Mouse (Mus musculus) heart, embryonic 12.5 days (tissue): Measurements from ENCODE around the gene Cyp11a1. TPM values are rescaled to one million over a fixed set of nuclear protein-coding genes. Genes with fewer than 3 reads are reported as not detected.
A peak's percentile ranks its signal among the peaks of the same experiment; 100 is the strongest.

Source experiments
- ATAC-seq: fragments of 200-750 bp; cut with Nextera tagmentation; 2 replicates; pipeline ENCODE4 v1.8.0; 2017; ENCODE audit warnings: moderate TSS enrichment, moderate library complexity; ENCODE audit not compliant: insufficient number of reproducible peaks, low FRiP score
- H3K27ac ChIP-seq: fragments of 300-500 bp; sonication (generic); 2 replicates; pipeline ENCODE4 v1.5.1; 2016; ENCODE audit warnings: mild to moderate bottlenecking, moderate library complexity; ENCODE audit not compliant: poor library complexity, severe bottlenecking
- H3K27me3 ChIP-seq: fragments of 300-500 bp; sonication (generic); replicated peaks from 2 replicates; pipeline ENCODE4 v1.6.1; 2016; ENCODE audit warnings: mild to moderate bottlenecking, moderate library complexity
- H3K36me3 ChIP-seq: fragments of 300-500 bp; sonication (generic); 2 replicates; pipeline ENCODE4 v1.6.1; 2016; ENCODE audit warnings: mild to moderate bottlenecking, moderate library complexity
- H3K4me1 ChIP-seq: fragments of 300-500 bp; sonication (generic); replicated peaks from 2 replicates; pipeline ENCODE4 v1.6.1; 2016; ENCODE audit warnings: mild to moderate bottlenecking
- H3K4me2 ChIP-seq: fragments of 300-500 bp; sonication (generic); 2 replicates; pipeline ENCODE4 v1.6.1; 2016; ENCODE audit warnings: mild to moderate bottlenecking, moderate library complexity
- H3K4me3 ChIP-seq: fragments of 300-500 bp; sonication (generic); 2 replicates; pipeline ENCODE4 v1.5.1; 2016; ENCODE audit warnings: mild to moderate bottlenecking
- H3K9ac ChIP-seq: fragments of 300-500 bp; sonication (generic); 2 replicates; pipeline ENCODE4 v1.6.1; 2016; ENCODE audit warnings: mild to moderate bottlenecking, moderate library complexity
- H3K9me3 ChIP-seq: fragments of 300-500 bp; sonication (generic); replicated peaks from 2 replicates; pipeline ENCODE4 v1.6.1; 2016; ENCODE audit warnings: mild to moderate bottlenecking, moderate library complexity
- WGBS: fragments of 180-500 bp; shearing (Covaris S2); methylation state at CpG from one replicate; pipeline ENCODE4 v1.1.7; 2016; 5-methylcytosine and 5-hydroxymethylcytosine counted together
- polyA plus RNA-seq: library from polyadenylated mRNA; unstranded; fragments of >200 nt; fragmentation: Nextera tagmentation; extraction: Ambion mirVana; gene quantifications from 2 replicates; pipeline ENCODE4 v1.2.1, GENCODE M21; 2016

Gene Cyp11a1
- polyA plus RNA-seq, 1 experiment from 2014 or later: not detected

DNA sequence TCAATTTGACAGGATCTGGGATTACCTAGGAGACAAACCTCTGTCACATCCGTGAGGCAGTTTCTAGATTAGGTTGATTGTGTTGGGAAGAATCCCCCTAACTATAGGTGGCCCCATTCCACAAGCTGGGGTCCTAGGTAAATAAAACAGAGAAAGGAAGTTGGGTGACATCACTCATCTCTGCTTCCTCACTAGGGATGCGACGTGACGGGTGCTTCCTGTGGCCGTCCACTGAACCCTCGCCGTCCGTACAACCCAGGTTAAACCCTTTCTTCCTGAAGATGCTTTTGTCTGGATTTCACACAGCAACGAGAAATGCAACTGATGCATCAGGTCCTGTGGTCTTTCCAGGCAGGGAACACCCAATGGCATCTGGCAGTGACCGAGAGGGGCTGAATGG lies 40.9 kb downstream of the Cyp11a1 start:
- no peak overlapping the region for H3K9ac ChIP-seq
- H3K27ac ChIP-seq: no peak overlapping the region
- WGBS: 59% methylated on average over 10 of the region's 10 CpGs
- H3K36me3 ChIP-seq: no peaks in the 10 kb centered on the region
- H3K4me2 ChIP-seq: no peak overlapping the region
- H3K4me3 ChIP-seq: no peak overlapping the region
- H3K9me3 ChIP-seq: no peaks in the 10 kb centered on the region
- ATAC-seq: no peak
- H3K27me3 ChIP-seq: peaks cover 41% of the 10 kb centered on the region
- H3K4me1 ChIP-seq: peaks cover 34% of the 10 kb centered on the region

DNA sequence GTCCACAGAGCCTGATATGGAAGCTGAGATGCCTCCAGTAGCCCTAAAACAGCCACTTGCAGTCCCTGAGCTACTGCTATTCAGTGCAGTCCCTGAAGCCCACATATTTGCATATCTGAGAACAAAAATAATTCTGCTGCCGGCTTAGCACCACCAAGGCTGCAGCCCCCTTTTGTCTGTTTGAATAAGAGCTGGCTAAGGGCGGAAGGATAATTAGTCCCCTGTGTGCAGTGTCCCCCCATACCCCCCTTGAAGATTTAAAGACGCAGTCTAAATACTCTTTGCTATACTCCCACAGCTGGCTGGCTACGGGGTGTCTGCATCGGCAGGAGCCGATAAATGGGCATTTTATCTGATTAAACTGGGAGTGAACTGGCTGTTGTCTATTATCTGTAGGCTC lies 42.4 kb downstream of the Cyp11a1 start:
- peaks cover 38% of the 10 kb centered on the region for H3K4me1 ChIP-seq
- H3K36me3 ChIP-seq: no peaks in the 10 kb centered on the region
- no peak overlapping the region for H3K9ac ChIP-seq
- whole genome bisulfite sequencing: 15% methylated on average over 6 of the region's 6 CpGs
- peaks cover 38% of the 10 kb centered on the region for H3K27me3 ChIP-seq
- H3K9me3 ChIP-seq: no peaks in the 10 kb centered on the region
- H3K27ac ChIP-seq: no peak overlapping the region
- no peak overlapping the region for H3K4me2 ChIP-seq
- H3K4me3 ChIP-seq: no peak overlapping the region
- ATAC-seq: no peak

DNA sequence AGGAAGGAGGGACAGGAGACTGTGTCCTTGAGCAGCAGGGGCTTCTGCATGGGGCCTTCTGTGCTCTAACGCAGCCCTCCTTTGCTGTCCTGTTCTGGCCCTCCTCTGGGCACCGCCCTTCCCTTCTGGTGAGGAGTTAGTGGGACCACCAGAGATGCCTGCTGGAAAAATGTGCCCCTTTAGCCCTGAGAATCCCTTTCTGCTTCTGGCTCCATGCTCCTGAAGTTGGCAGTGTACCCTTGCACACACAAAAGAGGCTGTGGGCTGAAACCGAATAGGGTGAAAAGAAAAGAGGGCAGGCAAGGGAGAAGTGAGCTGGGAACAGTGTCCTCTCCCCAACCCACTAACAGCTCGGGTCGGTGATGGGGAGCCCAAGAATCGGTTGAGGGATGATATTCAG lies 43.0 kb downstream of the Cyp11a1 start:
- no peak for ATAC-seq
- Histone ChIP-seq H3K4me3 (no peak overlapping the region), H3K36me3 (no peaks in the 10 kb centered on the region), H3K9ac (no peak overlapping the region), H3K4me2 (no peak overlapping the region), H3K27ac (no peak overlapping the region), H3K9me3 (no peaks in the 10 kb centered on the region), H3K4me1 (peaks cover 39% of the 10 kb centered on the region), H3K27me3 (peaks cover 36% of the 10 kb centered on the region)
- WGBS: 56% methylated on average over 6 of the region's 6 CpGs

DNA sequence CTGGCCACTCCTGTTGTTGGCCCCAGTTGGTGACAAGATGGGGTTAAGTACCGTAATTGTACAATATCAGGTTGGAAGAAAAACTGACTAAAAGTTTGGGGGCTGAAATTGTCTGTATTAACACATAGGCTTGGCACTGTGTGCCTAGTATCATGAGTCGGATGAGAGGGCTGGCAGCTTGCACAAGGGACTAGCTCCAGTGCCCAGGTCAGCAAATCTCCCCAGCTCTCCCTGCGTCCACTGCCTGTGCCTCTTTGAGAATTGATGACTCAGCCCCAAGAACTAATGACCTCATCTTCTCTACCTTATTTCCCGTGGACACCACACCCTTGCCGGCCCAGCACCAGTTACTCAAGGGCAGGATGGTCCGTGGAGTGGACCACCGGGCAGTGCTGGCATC lies 43.6 kb downstream of the Cyp11a1 start:
- WGBS: 63% methylated on average over 7 of the region's 7 CpGs
- H3K27me3 ChIP-seq: peaks cover 41% of the 10 kb centered on the region
- H3K9ac ChIP-seq: no peak overlapping the region

DNA sequence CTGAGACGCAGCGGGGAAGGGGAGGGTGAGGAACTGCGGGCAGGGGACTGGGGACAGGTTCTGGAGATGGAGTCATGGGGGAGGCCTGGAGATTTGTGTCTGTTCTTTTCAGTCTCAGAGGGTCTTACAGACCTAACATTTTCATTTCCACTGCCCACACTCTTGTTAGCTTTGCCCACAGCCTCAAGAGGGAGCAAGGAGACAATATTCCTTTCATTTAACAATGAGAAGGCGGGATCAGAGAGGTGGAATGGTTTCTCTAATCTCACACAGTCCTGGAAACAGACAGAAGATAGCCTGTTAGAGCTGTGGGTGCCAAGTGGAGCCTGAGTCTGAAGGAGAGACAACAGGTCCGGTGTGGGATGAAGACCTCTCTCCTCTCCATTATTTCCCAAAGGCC lies 45.7 kb downstream of the Cyp11a1 start:
- H3K27me3 ChIP-seq: peaks cover 59% of the 10 kb centered on the region

More for the DNA sequence above, 43.6 kb downstream of the Cyp11a1 start:
- Histone ChIP-seq H3K27ac (no peak overlapping the region), H3K4me1 (peaks cover 39% of the 10 kb centered on the region), H3K9me3 (no peaks in the 10 kb centered on the region), H3K4me2 (no peak overlapping the region), H3K36me3 (no peaks in the 10 kb centered on the region), H3K4me3 (no peak overlapping the region)
- ATAC-seq: no peak

DNA sequence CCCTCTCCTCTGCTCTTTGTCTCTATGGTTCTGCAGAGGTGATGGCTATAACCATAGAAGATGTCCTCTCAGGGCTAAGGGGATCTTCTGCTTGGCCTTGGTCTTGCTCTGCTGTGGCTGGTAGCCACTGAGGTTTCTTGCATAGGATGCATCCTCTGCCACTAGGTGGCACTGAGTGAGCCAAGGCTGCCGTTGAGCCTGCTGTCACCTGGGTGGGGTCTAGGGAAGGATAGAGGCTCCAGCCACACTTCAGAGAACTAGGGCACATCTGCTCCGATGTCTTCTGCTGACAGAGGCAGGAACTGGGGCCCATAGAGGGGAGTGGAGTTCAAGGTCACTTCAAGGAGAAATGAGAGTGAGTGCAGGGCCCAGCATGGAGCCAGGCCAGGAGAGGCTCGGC lies 46.9 kb downstream of the Cyp11a1 start:
- 12% methylated on average over 3 of the region's 3 CpGs for WGBS

More for the DNA sequence above, 45.7 kb downstream of the Cyp11a1 start:
- Histone ChIP-seq H3K36me3 (no peaks in the 10 kb centered on the region), H3K27ac (no peak overlapping the region), H3K4me2 (no peak overlapping the region), H3K9me3 (no peaks in the 10 kb centered on the region), H3K9ac (no peak overlapping the region), H3K4me3 (no peak overlapping the region), H3K4me1 (peaks cover 49% of the 10 kb centered on the region)
- ATAC-seq: no peak
- WGBS: 38% methylated on average over 5 of the region's 5 CpGs

DNA sequence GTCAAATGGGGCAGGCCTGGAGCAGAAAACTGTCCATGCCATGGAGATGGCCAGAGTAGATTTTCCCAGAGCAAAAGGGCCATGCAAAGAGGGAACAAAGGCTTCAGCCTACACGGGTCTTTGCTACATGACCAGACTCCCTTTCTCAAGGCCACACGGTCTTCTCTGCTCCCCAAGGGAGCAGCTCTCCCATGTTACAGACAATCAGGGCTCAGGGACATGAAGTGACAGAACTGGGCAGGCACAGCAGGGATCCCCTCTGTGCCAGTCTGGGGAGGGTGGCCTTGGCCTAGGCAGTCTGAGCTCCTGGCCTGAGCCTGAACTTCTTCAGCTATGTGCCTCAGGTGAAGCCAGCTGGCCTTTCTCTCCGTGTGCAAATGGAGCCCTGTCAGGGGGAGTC lies 47.3 kb downstream of the Cyp11a1 start:
- no peak for ATAC-seq
- no peak overlapping the region for H3K9ac ChIP-seq
- WGBS: 39% methylated on average over 3 of the region's 3 CpGs

More for the DNA sequence above, 46.9 kb downstream of the Cyp11a1 start:
- Histone ChIP-seq H3K4me2 (no peak overlapping the region), H3K9me3 (no peaks in the 10 kb centered on the region), H3K27me3 (peaks cover 71% of the 10 kb centered on the region), H3K4me1 (peaks cover 39% of the 10 kb centered on the region), H3K27ac (no peak overlapping the region), H3K36me3 (no peaks in the 10 kb centered on the region), H3K4me3 (no peak overlapping the region), H3K9ac (no peak overlapping the region)
- peak; percentile 43; the same call in 1 of the 2 replicates for ATAC-seq

DNA sequence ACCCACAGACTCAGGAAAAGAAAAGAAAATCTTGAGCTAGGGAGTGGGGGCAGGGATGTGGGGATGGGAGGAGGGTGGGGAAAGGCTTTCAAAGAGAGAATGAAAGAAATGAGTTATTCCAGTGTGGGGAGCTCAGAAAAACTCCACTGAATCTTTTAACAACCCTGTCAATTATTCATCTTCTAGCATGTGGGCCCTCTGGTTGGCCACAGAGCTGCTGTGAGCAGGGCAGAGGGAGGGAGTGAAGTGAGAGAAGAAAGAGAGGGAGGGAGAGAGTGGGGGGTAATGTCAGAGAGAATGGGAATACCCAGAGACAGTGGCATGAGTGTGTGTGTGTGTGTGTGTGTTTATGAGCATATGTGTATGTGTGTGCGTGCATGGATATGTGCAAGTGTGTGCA lies 47.8 kb downstream of the Cyp11a1 start:
- H3K27me3 ChIP-seq: peaks cover 69% of the 10 kb centered on the region
- H3K4me3 ChIP-seq: no peak overlapping the region
- no peak overlapping the region for H3K27ac ChIP-seq
- peaks cover 30% of the 10 kb centered on the region for H3K4me1 ChIP-seq
- H3K9ac ChIP-seq: no peak overlapping the region
- WGBS: 78% methylated on average over 1 of the region's 1 CpGs
- H3K9me3 ChIP-seq: no peaks in the 10 kb centered on the region
- no peaks in the 10 kb centered on the region for H3K36me3 ChIP-seq
- ATAC-seq: no peak
- H3K4me2 ChIP-seq: no peak overlapping the region

More for the DNA sequence above, 47.3 kb downstream of the Cyp11a1 start:
- no peak overlapping the region for H3K4me2 ChIP-seq
- peaks cover 35% of the 10 kb centered on the region for H3K4me1 ChIP-seq
- H3K4me3 ChIP-seq: no peak overlapping the region
- H3K36me3 ChIP-seq: no peaks in the 10 kb centered on the region
- H3K27me3 ChIP-seq: peaks cover 73% of the 10 kb centered on the region
- H3K27ac ChIP-seq: no peak overlapping the region
- H3K9me3 ChIP-seq: no peaks in the 10 kb centered on the region

DNA sequence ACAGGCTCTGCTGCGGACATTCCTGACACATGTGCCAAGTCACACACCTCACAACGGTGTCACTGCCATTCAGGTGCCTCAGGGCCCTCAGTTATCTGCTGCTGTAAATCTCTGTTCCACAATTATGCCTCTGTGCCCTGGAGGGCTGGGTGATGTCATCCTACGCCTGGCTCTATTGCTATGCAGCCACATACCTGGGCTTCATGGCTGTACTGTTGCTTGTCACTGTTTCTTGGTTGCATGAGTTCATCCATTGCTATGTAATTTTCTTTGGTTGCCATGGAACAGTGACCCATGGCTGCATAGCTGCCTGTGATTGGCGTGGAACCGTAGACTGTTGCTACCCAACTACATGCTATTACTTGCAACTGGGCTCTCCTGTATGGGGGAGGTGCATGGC lies 49.5 kb downstream of the Cyp11a1 start:
- ATAC-seq: no peak
- no peak overlapping the region for H3K4me3 ChIP-seq
- H3K4me1 ChIP-seq: peaks cover 31% of the 10 kb centered on the region
- no peaks in the 10 kb centered on the region for H3K36me3 ChIP-seq
- no peaks in the 10 kb centered on the region for H3K9me3 ChIP-seq
- no peak overlapping the region for H3K4me2 ChIP-seq
- H3K9ac ChIP-seq: no peak overlapping the region
- H3K27ac ChIP-seq: no peak overlapping the region
- 59% methylated on average over 5 of the region's 5 CpGs for WGBS
- peaks cover 62% of the 10 kb centered on the region for H3K27me3 ChIP-seq

DNA sequence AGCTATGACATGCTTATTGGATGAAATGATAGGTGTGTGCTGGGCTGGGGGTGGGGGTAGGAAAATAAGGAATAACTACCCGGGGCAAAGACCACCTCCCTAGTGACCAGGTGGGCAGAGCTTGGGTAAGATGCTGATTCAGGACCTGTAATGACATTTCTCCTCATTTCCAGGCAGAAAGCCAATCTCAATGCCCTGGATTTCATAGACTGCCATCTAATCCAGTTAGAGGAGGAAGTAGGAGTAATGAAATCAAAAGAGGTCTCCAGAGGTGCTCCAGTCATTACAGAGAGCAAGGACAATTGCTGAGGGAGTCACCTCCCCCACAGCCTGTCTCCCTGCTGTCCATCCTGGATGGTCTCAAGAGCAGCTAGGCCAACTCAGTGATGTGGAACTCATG lies 53.7 kb downstream of the Cyp11a1 start:
- Histone ChIP-seq H3K27ac (no peak overlapping the region), H3K9ac (no peak overlapping the region), H3K4me3 (no peak overlapping the region), H3K9me3 (no peaks in the 10 kb centered on the region), H3K4me1 (peaks cover 46% of the 10 kb centered on the region), H3K4me2 (no peak overlapping the region), H3K27me3 (peaks cover 65% of the 10 kb centered on the region), H3K36me3 (no peaks in the 10 kb centered on the region)
- WGBS: 45% methylated on average over 1 of the region's 1 CpGs
- ATAC-seq: no peak

DNA sequence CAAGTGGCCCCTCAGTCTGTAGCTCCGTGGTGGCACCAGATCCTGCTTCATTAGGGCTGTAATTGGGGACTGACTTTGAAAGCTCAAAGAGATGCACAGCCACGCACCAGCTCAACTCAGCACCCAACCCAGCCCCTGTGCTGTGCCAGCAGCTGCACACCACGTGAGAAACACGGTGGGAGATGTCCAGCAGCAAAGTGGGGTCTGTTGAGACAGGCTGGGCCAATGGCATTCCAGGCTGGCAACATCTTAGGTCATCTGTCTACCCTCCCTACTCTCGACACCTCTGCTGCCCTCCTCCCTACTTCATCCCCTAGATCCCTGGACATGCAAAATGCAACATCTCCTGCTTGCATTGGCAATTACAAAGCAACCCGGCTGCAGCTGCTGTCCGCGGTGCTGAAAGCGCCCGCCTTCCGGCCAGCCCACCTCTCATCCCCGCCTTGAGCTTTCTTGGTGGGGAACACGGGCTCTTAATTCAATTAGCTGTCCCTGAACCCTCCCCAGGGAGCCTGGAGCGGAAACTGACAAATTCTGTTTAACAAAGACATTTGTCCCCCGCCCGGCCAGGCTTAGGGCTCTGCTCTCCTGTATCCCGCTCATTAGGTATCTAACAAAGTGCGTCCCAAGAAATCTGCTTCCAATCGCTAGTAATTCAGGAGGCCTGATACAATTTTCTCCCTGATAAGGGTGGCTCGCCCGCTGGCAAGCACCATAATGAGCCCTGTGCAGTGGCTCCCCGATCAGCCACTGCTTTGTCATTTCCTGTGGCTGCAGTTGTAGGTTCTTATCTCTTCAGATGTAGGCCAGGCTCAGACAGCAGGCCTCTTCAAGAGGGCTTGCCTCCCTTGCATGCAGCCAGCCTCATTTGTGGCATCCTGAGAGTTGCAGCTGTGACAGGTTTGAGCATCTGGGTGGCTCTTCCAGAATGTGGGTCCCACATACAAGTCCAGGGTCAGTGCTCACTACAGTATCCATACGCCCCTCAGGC lies 54.8 kb downstream of the Cyp11a1 start:
- Histone ChIP-seq H3K4me3 (no peak overlapping the region), H3K9me3 (no peaks in the 10 kb centered on the region), H3K9ac (no peak overlapping the region), H3K4me2 (no peak overlapping the region), H3K27ac (no peak overlapping the region), H3K27me3 (peaks cover 61% of the 10 kb centered on the region), H3K36me3 (no peaks in the 10 kb centered on the region), H3K4me1 (peaks cover 39% of the 10 kb centered on the region)
- 6% methylated on average over 23 of the region's 23 CpGs for WGBS
- no peak for ATAC-seq
